In the genomic region with DNA sequence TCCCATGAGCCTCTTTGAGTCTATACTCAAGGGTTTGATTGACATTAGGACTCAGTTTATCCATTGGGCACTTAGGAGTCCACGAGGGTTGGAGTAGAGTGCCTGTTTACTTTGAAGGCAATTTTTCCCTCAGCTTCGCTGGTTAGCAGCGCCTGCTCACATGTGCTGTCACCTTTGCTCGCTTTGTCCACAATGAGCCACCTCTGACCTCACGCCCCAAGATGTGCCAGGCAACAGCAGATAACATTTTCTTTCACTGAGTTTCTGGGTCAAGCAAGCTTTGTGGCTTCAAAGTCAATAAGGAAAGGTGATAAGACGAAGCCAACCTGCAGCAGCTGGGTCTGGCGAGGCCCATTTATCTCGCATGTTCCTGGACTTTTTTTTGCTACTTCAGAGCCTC, we compare ENCODE assay signal across 19 mouse cellular contexts.
DNase-seq lines count a peak whose midpoint lies in the region; ATAC-seq and TF ChIP-seq lines count a peak whose summit lies in the region.
"Had no signal": no experiment of that assay in that cellular context is flagged by ENCODE, and none has a peak within 500 bp of the region (broad histone marks: within the 10 kb centered on the region; RNA-seq: fewer than 3 reads in every experiment).

No protein-coding gene starts in this region.

- no peaks in the 10 kb centered on the region for H3K36me3 ChIP-seq in heart, embryonic 16.5 days (ENCODE audit: control insufficient read depth, insufficient read depth)
- no peaks in the 10 kb centered on the region for H3K36me3 ChIP-seq in heart, adult 2 months (ENCODE audit: control insufficient read depth, insufficient read depth, low read length)
- H3K36me3 ChIP-seq in liver, embryonic 15.5 days (replicated peaks), result no peaks in the 10 kb centered on the region
- H3K36me3 ChIP-seq in liver, postnatal 0 days (replicated peaks; ENCODE audit: insufficient read depth, low read length), result no peaks in the 10 kb centered on the region
- H3K36me3 ChIP-seq in limb, embryonic 10.5 days, result no peaks in the 10 kb centered on the region
- H3K36me3 ChIP-seq in stomach, postnatal 0 days (ENCODE audit: control insufficient read depth, insufficient read depth, low read length), result no peaks in the 10 kb centered on the region
- H3K36me3 ChIP-seq: embryonic facial prominence, embryonic 15.5 days; hindbrain, embryonic 13.5 days had no signal

- no peak overlapping the region for H3K4me3 ChIP-seq in heart, embryonic 16.5 days (ENCODE audit: low read length)
- H3K4me3 ChIP-seq in heart, adult 2 months, result no peak overlapping the region
- no peak overlapping the region for H3K4me3 ChIP-seq in liver, embryonic 15.5 days (replicated peaks)
- no peak overlapping the region for H3K4me3 ChIP-seq in liver, postnatal 0 days (ENCODE audit: low read depth, low read length)
- no peak overlapping the region for H3K4me3 ChIP-seq in limb, embryonic 10.5 days
- no peak overlapping the region for H3K4me3 ChIP-seq in stomach, postnatal 0 days (ENCODE audit: low read depth, low read length)
- H3K4me3 ChIP-seq: embryonic facial prominence, embryonic 15.5 days; erythroblast, embryonic 14.5 days; hindbrain, embryonic 13.5 days had no signal

- 55% methylated on average over 8 of the region's 8 CpGs for WGBS in heart, embryonic 16.5 days
- 63% methylated on average over 8 of the region's 8 CpGs for WGBS in heart, adult 2 months
- WGBS in liver, embryonic 15.5 days (ENCODE audit: insufficient replicate concordance), result 33% methylated on average over 8 of the region's 8 CpGs
- 32% methylated on average over 8 of the region's 8 CpGs for WGBS in liver, postnatal 0 days (ENCODE audit: insufficient replicate concordance)
- 73% methylated on average over 8 of the region's 8 CpGs for WGBS in limb, embryonic 10.5 days
- 58% methylated on average over 8 of the region's 8 CpGs for WGBS in stomach, postnatal 0 days

- H3K4me1 ChIP-seq in heart, embryonic 16.5 days (ENCODE audit: control insufficient read depth, insufficient read depth, low read length), result peaks cover 40% of the 10 kb centered on the region
- H3K4me1 ChIP-seq in heart, adult 2 months (ENCODE audit: control insufficient read depth, insufficient read depth, low read length), result peaks cover 26% of the 10 kb centered on the region
- peaks cover 16% of the 10 kb centered on the region for H3K4me1 ChIP-seq in liver, embryonic 15.5 days (replicated peaks)
- peaks cover 8% of the 10 kb centered on the region; the same call in 1 of the 2 replicates for H3K4me1 ChIP-seq in liver, postnatal 0 days (ENCODE audit: insufficient read depth)
- H3K4me1 ChIP-seq in limb, embryonic 10.5 days, result peaks cover 65% of the 10 kb centered on the region
- no peaks in the 10 kb centered on the region for H3K4me1 ChIP-seq in stomach, postnatal 0 days (replicated peaks; ENCODE audit: control insufficient read depth, insufficient read depth)

- DNase-seq in heart, adult 2 months, result no peak
- no peak for DNase-seq in liver, postnatal 0 days
- DNase-seq in limb, embryonic 10.5 days (ENCODE audit: low spot score), result no peak
- DNase-seq in stomach, postnatal 0 days (ENCODE audit: low spot score), result no peak
- no peak for DNase-seq in embryo, embryonic 10.5 days (ENCODE audit: low spot score)
- DNase-seq: adrenal gland, adult 2 months; adrenal gland, postnatal 25 days; cerebellum, adult 18-20 months; cerebellum, postnatal 10 days; embryo, embryonic 11 days; gastrocnemius, postnatal 10 days; heart, postnatal 14 days had no signal

- ATAC-seq in heart, embryonic 16.5 days (replicated peaks; ENCODE audit: extremely low read depth, insufficient read depth, low FRiP score), result no peak
- ATAC-seq in liver, embryonic 15.5 days (ENCODE audit: insufficient read depth), result peak; percentile 29; the same call in 1 of the 2 replicates
- ATAC-seq in liver, postnatal 0 days, result no peak
- no peak for ATAC-seq in stomach, postnatal 0 days (ENCODE audit: low FRiP score, low TSS enrichment)
- ATAC-seq: forebrain, embryonic 16.5 days; hindbrain, postnatal 0 days had no signal

- H3K27me3 ChIP-seq in heart, embryonic 16.5 days (ENCODE audit: control insufficient read depth, insufficient read depth, low read length), result no peaks in the 10 kb centered on the region
- no peaks in the 10 kb centered on the region for H3K27me3 ChIP-seq in heart, adult 2 months (ENCODE audit: control insufficient read depth, insufficient read depth, low read length)
- no peaks in the 10 kb centered on the region for H3K27me3 ChIP-seq in liver, embryonic 15.5 days
- no peaks in the 10 kb centered on the region for H3K27me3 ChIP-seq in liver, postnatal 0 days (ENCODE audit: insufficient read depth, low read length)
- H3K27me3 ChIP-seq in limb, embryonic 10.5 days (ENCODE audit: low read depth, poor library complexity, severe bottlenecking), result 0 out of 2 replicates have a peak, but pooled peaks cover 4% of the 10 kb centered on the region
- no peaks in the 10 kb centered on the region for H3K27me3 ChIP-seq in stomach, postnatal 0 days (ENCODE audit: control insufficient read depth, insufficient read depth, low read length)
- H3K27me3 ChIP-seq: embryonic facial prominence, embryonic 15.5 days; hindbrain, embryonic 13.5 days had no signal

- no peak for TF ChIP-seq POLR2A in heart, adult 2 months (IDR thresholded peaks at IDR 0.05; ENCODE audit: insufficient read depth, low read depth, low read length)

- H3K9ac ChIP-seq in heart, embryonic 16.5 days (ENCODE audit: low read length), result no peak overlapping the region
- H3K9ac ChIP-seq in heart, adult 2 months (ENCODE audit: low read depth, low read length), result no peak overlapping the region
- no peak overlapping the region for H3K9ac ChIP-seq in liver, embryonic 15.5 days
- H3K9ac ChIP-seq in liver, postnatal 0 days (replicated peaks), result no peak overlapping the region
- H3K9ac ChIP-seq in stomach, postnatal 0 days (ENCODE audit: low read length), result no peak overlapping the region
- H3K9ac ChIP-seq: embryonic facial prominence, embryonic 15.5 days; hindbrain, embryonic 13.5 days had no signal

- H3K79me2 ChIP-seq in heart, adult 2 months (replicated peaks; ENCODE audit: control insufficient read depth, insufficient read depth, low read length), result no peaks in the 10 kb centered on the region

- no peaks in the 10 kb centered on the region for H3K9me3 ChIP-seq in heart, embryonic 16.5 days (replicated peaks; ENCODE audit: control insufficient read depth, low read length)
- no peaks in the 10 kb centered on the region for H3K9me3 ChIP-seq in liver, embryonic 15.5 days (replicated peaks)
- H3K9me3 ChIP-seq in liver, postnatal 0 days (ENCODE audit: low read length), result no peaks in the 10 kb centered on the region
- no peaks in the 10 kb centered on the region for H3K9me3 ChIP-seq in limb, embryonic 10.5 days (replicated peaks)
- no peaks in the 10 kb centered on the region for H3K9me3 ChIP-seq in stomach, postnatal 0 days (ENCODE audit: control insufficient read depth, low read length)
- H3K9me3 ChIP-seq: embryonic facial prominence, embryonic 15.5 days; hindbrain, embryonic 13.5 days had no signal

- no peak for TF ChIP-seq CTCF in heart, adult 2 months (IDR thresholded peaks at IDR 0.05)
- TF ChIP-seq CTCF in liver, postnatal 0 days (IDR thresholded peaks at IDR 0.05; ENCODE audit: low read depth), result no peak
- TF ChIP-seq CTCF in stomach, postnatal 0 days (IDR thresholded peaks at IDR 0.05; ENCODE audit: low read depth), result no peak

- intact Hi-C loops in heart, adult 2 months (cut with DNase I), result no loop called here

- TF ChIP-seq EP300 in heart, adult 2 months (IDR thresholded peaks at IDR 0.05; ENCODE audit: insufficient read depth, low read depth, low read length), result no peak
- no peak for TF ChIP-seq EP300 in liver, postnatal 0 days (IDR thresholded peaks at IDR 0.05; ENCODE audit: low read depth)
- no peak for TF ChIP-seq EP300 in stomach, postnatal 0 days (optimal IDR thresholded peaks at IDR 0.05)

- no peak overlapping the region for H3K4me2 ChIP-seq in heart, embryonic 16.5 days (ENCODE audit: low read depth, low read length)
- no peak overlapping the region for H3K4me2 ChIP-seq in liver, embryonic 15.5 days
- H3K4me2 ChIP-seq in liver, postnatal 0 days (ENCODE audit: low read depth, low read length), result no peak overlapping the region
- H3K4me2 ChIP-seq in stomach, postnatal 0 days (replicated peaks; ENCODE audit: low read depth), result no peak overlapping the region
- H3K4me2 ChIP-seq: embryonic facial prominence, embryonic 15.5 days; hindbrain, embryonic 13.5 days had no signal

- H3K27ac ChIP-seq in heart, embryonic 16.5 days (ENCODE audit: low read length), result peak overlapping the region; percentile 24
- no peak overlapping the region; the same call in 1 of the 2 replicates for H3K27ac ChIP-seq in heart, adult 2 months
- H3K27ac ChIP-seq in liver, embryonic 15.5 days (replicated peaks), result no peak overlapping the region
- H3K27ac ChIP-seq in liver, postnatal 0 days (ENCODE audit: low read depth), result no peak overlapping the region
- H3K27ac ChIP-seq in limb, embryonic 10.5 days, result peak overlapping the region; percentile 42; the same call in 1 of the 2 replicates
- no peak overlapping the region for H3K27ac ChIP-seq in stomach, postnatal 0 days (replicated peaks)
- H3K27ac ChIP-seq: embryonic facial prominence, embryonic 15.5 days had no signal

Comparison
In these comparisons a context has a peak if more than half of its experiments do, and no peak if none do; other contexts are left out.
1. H3K27ac ChIP-seq: peak in heart, embryonic 16.5 days (single experiment) and limb, embryonic 10.5 days (single experiment); none in heart, adult 2 months (single experiment), liver, embryonic 15.5 days (single experiment), liver, postnatal 0 days (single experiment) and stomach, postnatal 0 days (single experiment).